Mouse (Mus musculus) Patski (cell line): Measurements from ENCODE around the gene Hoxc12. TPM values are rescaled to one million over a fixed set of nuclear protein-coding genes. Genes with fewer than 3 reads are reported as not detected.

Experiments used
- ATAC-seq: fragments of 100-300 bp; one replicate; pipeline ENCODE4 v1.8.0; 2021
- CTCF ChIA-PET: fragments of 350-600 bp; sonication (Branson Sonifier 250); formaldehyde crosslinking; loops from one replicate; lab custom pipeline; 2022; ENCODE audit warnings: inconsistent platforms; lab: Charles Lee
- POLR2A ChIA-PET: fragments of 350-600 bp; sonication (Branson Sonifier 250); formaldehyde crosslinking; loops from one replicate; lab custom pipeline; 2022; ENCODE audit warnings: antibody characterized with exemption, inconsistent platforms; lab: Charles Lee
- DNase-seq: peaks from one replicate; pipeline ENCODE4 v3.0.0-alpha.2; 2011; ENCODE audit warnings: low read depth, low spot score
- H3K27me3 ChIP-seq: fragments of 371-371 bp; one replicate; pipeline ENCODE4 v1.5.1; 2021
- CTCF ChIP-seq: fragments of 100-300 bp; IDR thresholded peaks from one replicate; pipeline ENCODE4 v1.5.1; 2021
- in situ Hi-C: fragments of 300-500 bp; cut with MboI; formaldehyde crosslinking; loops from 3 replicates; pipeline ENCODE4 v1.11.1; 2018; ENCODE audit warnings: low pct_unique_long_range_greater_than_20kb, mixed read lengths
- polyA plus RNA-seq: library from polyadenylated mRNA; unstranded; gene quantifications from one replicate; pipeline ENCODE4 v1.2.3, GENCODE M21; 2021

Gene Hoxc12
- polyA plus RNA-seq, 1 experiment from 2014 or later: not detected

DNA sequence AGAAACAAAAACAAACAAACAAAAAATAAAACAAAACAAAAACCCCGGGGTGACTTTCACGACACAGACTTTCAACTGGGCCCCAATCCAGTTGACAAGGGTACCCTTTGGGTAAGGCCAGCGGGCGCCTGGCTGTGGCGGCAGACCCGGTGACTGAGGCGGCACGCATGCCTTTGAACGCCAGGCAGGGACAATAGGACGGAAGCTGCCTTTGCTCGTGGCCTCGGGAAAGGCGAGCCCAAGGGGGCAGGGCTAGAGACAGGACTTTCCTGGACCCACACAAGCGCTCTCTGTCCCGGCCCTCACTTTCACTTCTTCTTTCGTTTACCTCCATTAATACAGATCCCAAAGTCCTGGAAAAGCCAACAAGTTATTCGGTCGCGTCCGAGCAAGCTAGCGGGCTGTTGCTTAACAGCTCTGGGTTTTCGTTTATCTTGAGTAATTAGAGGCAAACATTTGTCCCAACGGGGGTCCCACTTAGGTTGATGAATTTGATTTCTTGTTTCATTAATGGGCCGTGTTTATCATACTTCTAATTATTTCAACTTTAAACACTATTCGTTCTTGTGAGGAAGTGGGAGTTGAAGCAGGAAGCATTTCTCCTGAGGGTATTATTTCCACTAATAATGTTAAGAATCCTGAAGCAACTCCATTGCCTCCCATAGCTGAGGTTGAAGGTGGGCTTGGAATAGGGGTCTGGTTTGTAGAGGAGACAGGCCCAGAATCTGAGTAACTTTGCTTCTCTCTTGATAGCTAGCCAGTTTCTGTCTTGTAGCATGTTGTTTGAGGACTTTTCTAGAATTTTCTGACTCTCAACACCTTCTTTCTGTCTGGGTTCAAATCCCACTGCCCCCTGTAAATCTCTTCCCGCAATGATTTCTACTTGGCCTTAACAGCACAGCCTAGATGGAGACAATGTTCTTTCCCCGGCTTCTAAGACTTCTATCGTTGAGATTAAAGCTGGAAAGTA lies 27.4 kb downstream of the Hoxc12 start:
- H3K27me3 ChIP-seq: no peaks in the 10 kb centered on the region
- no peak for TF ChIP-seq CTCF
- ATAC-seq: no peak
- POLR2A ChIA-PET: interaction anchor here (0.6 to 1.2 kb wide), 2 partner anchors 92 to 215 kb away, joined by 3 read pairs; no protein-coding TSS in a partner anchor
- in situ Hi-C loops: loop anchor here (10.0 kb wide), 1 partner anchor 341 kb away; no protein-coding TSS in a partner anchor
- CTCF ChIA-PET: interaction anchor here (1.2 kb wide), 1 partner anchor 10 kb away, joined by 3 read pairs; the partner anchor contains the start of gene Hoxc11
- no peak for DNase-seq

DNA sequence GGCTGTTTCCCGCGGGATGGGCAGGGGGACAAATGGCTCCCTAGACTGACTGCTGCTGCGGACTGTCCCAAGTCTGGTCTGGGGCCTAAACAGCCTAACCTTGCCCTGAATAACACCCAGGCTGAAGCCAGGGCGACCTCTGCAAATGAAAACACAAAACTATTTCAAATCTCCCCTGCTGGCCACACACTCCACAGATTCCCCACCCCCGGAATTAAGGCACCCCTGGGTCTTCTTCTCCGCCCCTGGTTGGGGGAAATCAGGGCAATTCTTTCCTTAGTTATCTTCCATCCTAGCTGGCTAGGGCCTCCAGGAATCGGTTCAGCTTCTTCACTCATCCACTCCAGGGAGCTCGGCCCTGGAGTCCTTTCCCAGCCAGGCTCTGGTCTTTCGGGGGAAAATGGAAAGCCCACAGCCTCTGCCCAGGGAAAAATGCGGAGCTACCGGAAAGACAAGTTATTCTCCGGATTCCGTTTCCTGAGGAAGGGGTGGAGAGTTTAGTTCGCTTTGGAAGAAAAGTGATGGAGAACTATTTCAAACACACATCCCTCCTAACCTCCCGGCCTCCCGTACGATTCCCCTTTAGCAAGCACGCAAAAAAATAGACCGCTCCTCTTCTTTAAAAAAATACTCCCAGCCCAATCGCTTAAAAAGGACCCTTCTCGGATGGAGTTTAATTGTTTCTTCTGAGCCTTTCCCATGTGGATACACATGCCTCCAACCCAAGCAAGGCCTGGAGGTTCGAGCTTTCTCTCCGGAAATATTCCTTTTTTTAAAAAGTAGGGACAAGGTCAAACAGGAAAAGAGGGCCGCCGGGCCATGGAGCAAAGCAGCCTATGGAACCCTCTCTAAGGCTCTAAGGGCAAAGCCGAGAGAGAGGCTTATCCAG lies 28.7 kb downstream of the Hoxc12 start:
- DNase-seq (no peak), ATAC-seq (no peak)
- no peak for TF ChIP-seq CTCF
- in situ Hi-C loops: loop anchor here (10.0 kb wide), 1 partner anchor 340 kb away; no protein-coding TSS in a partner anchor
- CTCF ChIA-PET: interaction anchor here (1.0 to 3.5 kb wide), 10 partner anchors 12 to 213 kb away, joined by 3 to 43 read pairs (median 8); no protein-coding TSS in a partner anchor
- POLR2A ChIA-PET: interaction anchor here (1.2 kb wide), 1 partner anchor 214 kb away, joined by 3 read pairs; no protein-coding TSS in a partner anchor
- no peaks in the 10 kb centered on the region for H3K27me3 ChIP-seq

DNA sequence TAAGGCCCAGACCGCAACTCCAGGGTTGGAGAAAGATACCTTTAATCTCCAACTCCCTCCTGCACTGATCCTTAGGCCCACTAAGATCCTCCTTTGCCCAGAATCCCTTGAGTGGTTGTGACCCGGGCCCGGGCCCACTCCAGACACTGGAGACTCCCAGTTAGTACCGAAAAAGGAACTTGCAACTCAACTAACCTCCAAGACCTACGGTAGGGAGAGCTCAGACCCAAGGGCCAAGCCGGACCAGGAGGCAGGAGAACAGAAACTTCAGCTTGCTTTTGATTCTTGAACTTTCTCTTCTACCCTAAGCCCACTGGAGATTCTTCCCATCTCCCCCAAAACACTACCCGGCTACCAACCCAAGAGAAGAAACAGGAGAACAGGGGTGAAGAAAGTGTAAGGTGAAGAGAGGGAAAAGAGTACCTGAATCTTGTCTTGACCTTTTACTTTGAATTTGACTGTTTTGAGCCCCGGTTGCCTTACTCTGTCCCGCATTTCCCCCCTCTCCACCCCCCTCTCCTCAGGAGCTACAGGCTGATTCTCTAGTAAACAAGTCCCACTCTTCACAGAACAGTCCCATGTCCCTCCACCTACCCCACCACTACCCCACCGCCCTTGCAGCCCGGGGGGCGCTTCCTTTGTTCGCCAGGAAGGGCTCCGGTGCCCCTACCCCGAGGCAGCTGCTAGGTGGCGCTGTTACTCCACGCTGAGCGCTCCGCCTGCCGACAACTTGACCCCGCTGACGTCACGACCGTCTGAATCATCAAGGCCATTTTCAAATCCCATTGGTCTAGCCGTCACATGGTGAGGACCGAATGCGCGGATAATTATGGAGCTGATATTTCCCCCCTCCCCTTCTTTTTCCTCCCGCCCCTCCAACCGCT lies 29.6 kb downstream of the Hoxc12 start:
- peak; percentile 54 for ATAC-seq
- POLR2A ChIA-PET: interaction anchor here (1.6 to 1.7 kb wide), 2 partner anchors 14 to 211 kb away, joined by 7 to 10 read pairs; no protein-coding TSS in a partner anchor
- DNase-seq: no peak
- in situ Hi-C loops: loop anchor here (10.0 kb wide), 1 partner anchor 339 kb away; no protein-coding TSS in a partner anchor
- no peaks in the 10 kb centered on the region for H3K27me3 ChIP-seq
- peak; percentile 98 for TF ChIP-seq CTCF
- CTCF ChIA-PET: interaction anchor here (0.6 to 3.5 kb wide), 21 partner anchors 8 to 273 kb away, joined by 3 to 43 read pairs (median 5); partner anchors contain the start of gene Cbx5

DNA sequence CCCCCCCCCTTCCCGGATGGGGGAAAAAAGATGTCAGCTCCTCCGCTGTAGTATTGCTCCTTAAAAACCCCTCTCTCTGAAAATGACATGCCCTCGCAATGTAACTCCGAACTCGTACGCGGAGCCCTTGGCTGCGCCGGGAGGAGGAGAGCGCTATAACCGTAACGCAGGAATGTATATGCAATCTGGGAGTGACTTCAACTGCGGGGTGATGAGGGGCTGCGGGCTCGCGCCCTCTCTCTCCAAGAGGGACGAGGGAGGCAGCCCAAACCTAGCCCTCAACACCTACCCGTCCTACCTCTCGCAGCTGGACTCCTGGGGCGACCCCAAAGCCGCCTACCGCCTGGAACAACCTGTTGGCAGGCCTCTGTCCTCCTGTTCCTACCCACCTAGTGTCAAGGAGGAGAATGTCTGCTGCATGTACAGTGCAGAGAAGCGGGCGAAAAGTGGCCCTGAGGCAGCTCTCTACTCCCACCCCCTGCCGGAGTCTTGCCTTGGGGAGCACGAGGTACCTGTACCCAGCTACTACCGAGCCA lies 30.3 kb downstream of the Hoxc12 start, which contains the start of gene Hoxc10:
Gene Hoxc10, plus strand, starts transcription at position 21 of the 536 bp plus-strand sequence.
- TF ChIP-seq CTCF: no peak
- ATAC-seq (no peak), DNase-seq (no peak)
- in situ Hi-C loops: loop anchor here (10.0 kb wide), 1 partner anchor 338 kb away; no protein-coding TSS in a partner anchor
- POLR2A ChIA-PET: interaction anchor here (0.5 to 1.7 kb wide), 3 partner anchors 13 to 211 kb away, joined by 3 to 10 read pairs (median 7); partner anchors contain the start of gene Hoxc8
- CTCF ChIA-PET: interaction anchor here (0.6 to 3.5 kb wide), 18 partner anchors 8 to 272 kb away, joined by 3 to 43 read pairs (median 5); partner anchors contain the start of gene Cbx5
- H3K27me3 ChIP-seq: no peaks in the 10 kb centered on the region

DNA sequence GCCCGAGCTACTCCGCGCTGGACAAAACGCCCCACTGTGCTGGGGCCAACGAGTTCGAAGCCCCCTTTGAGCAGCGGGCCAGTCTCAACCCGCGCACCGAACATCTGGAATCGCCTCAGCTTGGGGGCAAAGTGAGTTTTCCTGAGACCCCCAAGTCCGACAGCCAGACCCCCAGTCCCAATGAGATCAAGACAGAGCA lies 30.7 kb downstream of the Hoxc12 start, which contains the start of gene Hoxc5:
Gene Hoxc5, plus strand, starts transcription at position 132 of the 199 bp plus-strand sequence.
- in situ Hi-C loops: loop anchor here (10.0 kb wide), 1 partner anchor 338 kb away; no protein-coding TSS in a partner anchor
- TF ChIP-seq CTCF: no peak
- ChIA-PET POLR2A (interaction anchor here (0.5 to 1.7 kb wide), 3 partner anchors 13 to 210 kb away, joined by 3 to 10 read pairs (median 7); partner anchors contain the start of gene Hoxc8), CTCF (interaction anchor here (1.1 to 3.5 kb wide), 8 partner anchors 14 to 211 kb away, joined by 3 to 43 read pairs (median 8); no protein-coding TSS in a partner anchor)
- DNase-seq: no peak
- no peaks in the 10 kb centered on the region for H3K27me3 ChIP-seq
- ATAC-seq: no peak

DNA sequence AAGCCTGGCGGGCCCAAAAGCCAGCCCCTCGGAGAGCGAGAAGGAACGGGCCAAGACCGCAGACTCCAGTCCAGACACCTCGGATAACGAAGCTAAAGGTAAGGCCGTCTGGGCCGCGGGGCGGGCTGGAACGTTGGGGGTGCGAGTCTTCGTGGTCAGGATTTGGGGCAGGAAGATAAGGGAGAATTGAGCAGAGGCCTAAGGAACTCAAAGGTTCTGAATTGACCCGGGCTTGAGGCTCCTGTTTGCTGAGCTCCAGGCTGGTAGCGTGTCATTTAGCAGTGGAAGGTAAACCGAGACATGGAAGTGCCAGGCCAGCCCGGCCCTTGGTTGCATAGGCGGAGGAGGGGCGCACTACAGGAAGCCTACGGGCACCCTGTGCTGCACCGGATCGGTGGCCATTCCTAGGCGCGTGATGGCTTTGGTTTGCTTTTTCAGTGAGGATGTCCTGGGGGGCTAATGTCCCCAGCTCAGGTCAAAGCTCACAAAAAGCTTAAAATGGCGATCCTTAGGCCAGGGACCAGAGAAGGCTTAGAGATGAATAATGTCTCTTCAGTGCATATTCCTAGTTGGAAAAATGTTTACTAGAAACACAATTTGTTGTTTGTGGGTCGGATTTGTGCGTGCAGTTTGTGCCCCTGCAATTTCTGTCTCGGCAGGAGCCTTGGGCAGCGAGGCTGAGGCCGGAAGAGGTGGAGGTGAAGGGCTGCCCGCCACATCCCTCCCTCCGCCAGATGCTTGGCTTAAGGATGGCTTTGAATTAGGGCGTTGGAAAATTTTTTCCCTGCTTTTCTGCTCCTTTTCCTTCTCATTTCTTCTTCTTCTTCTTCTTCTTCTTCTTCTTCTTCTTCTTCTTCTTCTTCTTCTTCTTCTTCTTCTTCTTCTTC lies 31.2 kb downstream of the Hoxc12 start:
- ChIA-PET POLR2A (interaction anchor here (0.7 to 1.7 kb wide), 5 partner anchors 12 to 394 kb away, joined by 3 to 10 read pairs (median 4); no protein-coding TSS in a partner anchor), CTCF (interaction anchor here (1.1 to 3.5 kb wide), 5 partner anchors 14 to 211 kb away, joined by 3 to 43 read pairs (median 3); no protein-coding TSS in a partner anchor)
- no peak for TF ChIP-seq CTCF
- no peaks in the 10 kb centered on the region for H3K27me3 ChIP-seq
- ATAC-seq: no peak
- DNase-seq: no peak
- in situ Hi-C loops: loop anchor here (10.0 kb wide), 1 partner anchor 337 kb away; no protein-coding TSS in a partner anchor

DNA sequence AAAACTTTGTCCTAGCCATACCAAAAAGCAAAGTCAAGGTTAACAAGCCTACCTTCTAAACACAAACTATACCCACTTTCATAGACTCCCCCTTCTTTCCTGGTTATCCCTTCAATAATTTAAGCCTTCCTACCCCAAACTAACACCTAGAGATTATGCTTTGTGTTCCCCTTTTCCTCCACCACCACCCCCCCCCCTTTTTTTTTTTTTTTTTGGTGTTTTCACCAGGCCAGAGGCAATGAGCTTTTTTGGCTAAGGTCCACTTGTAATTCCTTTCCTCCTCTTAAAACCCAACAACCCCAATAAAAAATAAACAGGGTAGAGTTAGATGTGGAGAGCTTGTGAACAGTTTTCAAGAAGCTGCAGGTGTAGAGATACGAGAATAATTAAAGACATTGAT lies 32.7 kb downstream of the Hoxc12 start:
- ChIA-PET CTCF (interaction anchor here (1.1 kb wide), 1 partner anchor 209 kb away, joined by 5 read pairs; no protein-coding TSS in a partner anchor), POLR2A (interaction anchor here (0.8 kb wide), 1 partner anchor 10 kb away, joined by 5 read pairs; no protein-coding TSS in a partner anchor)
- ATAC-seq: no peak
- in situ Hi-C loops: loop anchor here (10.0 kb wide), 1 partner anchor 336 kb away; no protein-coding TSS in a partner anchor
- H3K27me3 ChIP-seq: no peaks in the 10 kb centered on the region
- no peak for TF ChIP-seq CTCF
- DNase-seq: no peak
